Mouse (Mus musculus): ENCODE data around the gene Gm11238.
"Not testable (repeated sequence)": the region's sequence is repeated elsewhere in the genome, so short reads cannot be mapped to it uniquely, and the experiment has no call there.

The Gm11238 gene

GRCm38 (mm10) chr4:73607581-73607980 is at the start of gene Gm11238:
Gene Gm11238 (plus strand): TSS chr4:73607881.
- not testable (repeated sequence) for DNase-seq (ENCODE audit: low read depth, low spot score)

DNA sequence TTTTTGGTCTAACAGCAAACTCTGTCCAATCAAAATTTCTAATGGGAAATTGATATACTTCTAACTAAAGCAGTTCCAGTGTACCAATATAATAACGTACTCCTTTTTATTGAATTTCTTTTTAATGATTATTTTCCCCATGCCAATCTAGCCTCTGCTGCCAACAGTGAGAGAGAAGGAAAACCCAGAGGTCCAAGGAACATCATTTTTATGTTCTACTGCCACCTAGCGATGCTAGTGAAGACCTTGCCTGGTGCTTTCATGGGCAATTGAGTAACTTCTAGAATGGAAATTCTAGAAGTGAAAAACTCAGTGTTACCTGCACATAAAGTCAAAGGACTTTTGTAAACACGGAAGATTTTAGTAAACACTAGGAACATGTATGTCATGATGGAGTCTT is 8.4 kb upstream of the Gm11238 start:
- peak; percentile 50 for DNase-seq (ENCODE audit: low read depth, low spot score)

DNA sequence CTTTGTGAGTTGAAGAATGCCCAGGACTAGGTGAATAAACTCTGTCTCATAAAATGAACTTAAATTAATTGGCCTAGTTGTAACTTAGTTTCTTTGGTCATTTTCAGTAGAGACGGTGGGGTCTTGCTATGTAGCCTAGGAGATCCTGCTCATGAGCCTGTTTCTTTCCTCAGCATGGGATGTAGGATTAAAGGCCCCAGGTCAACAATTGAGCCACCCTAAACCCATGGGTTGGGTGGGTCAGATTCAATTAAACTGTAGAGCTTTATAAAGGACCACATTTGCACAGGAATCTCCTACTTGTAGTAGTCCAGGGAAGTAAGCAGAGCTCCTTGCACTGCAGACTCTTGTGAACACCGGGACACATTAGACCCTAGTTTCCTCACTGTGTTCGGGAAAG is 15.0 kb downstream of the Gm11238 start, which contains the start of gene Gm11237:
TSS of gene Gm11237 (plus strand) at position 301 of the 400 bp plus-strand sequence.
- not testable (repeated sequence) for DNase-seq (ENCODE audit: low read depth, low spot score)

GRCm38 (mm10) chr4:73637821-73638220 is 30.1 kb downstream of the Gm11238 start, which contains the start of gene Gm11236:
Gene Gm11236 (plus strand): TSS chr4:73638121.
- DNase-seq (ENCODE audit: low read depth, low spot score), result not testable (repeated sequence)

DNA sequence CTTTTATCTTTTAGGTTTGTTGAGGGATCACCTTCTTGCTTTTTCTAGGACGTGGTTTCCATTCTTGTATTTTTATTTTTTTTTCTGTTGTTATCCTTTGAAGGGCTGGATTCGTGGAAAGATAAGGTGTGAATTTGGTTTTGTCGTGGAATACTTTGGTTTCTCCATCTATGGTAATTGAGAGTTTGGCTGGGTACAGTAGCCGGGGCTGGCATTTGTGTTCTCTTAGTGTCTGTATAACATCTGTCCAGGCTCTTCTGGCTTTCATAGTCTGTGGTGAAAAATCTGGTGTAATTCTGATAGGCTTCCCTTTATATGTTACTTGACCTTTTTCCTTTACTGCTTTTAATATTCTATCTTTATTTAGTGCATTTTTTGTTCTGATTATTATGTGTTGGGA is 54.2 kb downstream of the Gm11238 start:
- not testable (repeated sequence) for DNase-seq (ENCODE audit: low read depth, low spot score)

GRCm38 (mm10) chr4:73668054-73668453 is 60.4 kb downstream of the Gm11238 start, which contains the start of gene Gm11239:
Gene Gm11239 (plus strand): TSS chr4:73668354.
- not testable (repeated sequence) for DNase-seq (ENCODE audit: low read depth, low spot score)

- not testable (repeated sequence) for DNase-seq (ENCODE audit: low read depth, low spot score)
These were observed 75.5 kb downstream of the Gm11238 start, which contains the start of gene Gm428 for GRCm38 (mm10) chr4:73683216-73683615. Gene Gm428 (plus strand): TSS chr4:73683516.
